Mouse (Mus musculus) MEL (cell line): Measurements from ENCODE around the gene Lsm2. TPM values are rescaled to one million over a fixed set of nuclear protein-coding genes. Genes with fewer than 3 reads are reported as not detected.

ENCODE experiments used
- DNase-seq: peaks from one replicate; pipeline ENCODE4 v3.0.0; 2011; ENCODE audit warnings: low read depth, low spot score
- H3K27ac ChIP-seq: 2 replicates; pipeline ENCODE4 v1.5.1; 2012; ENCODE audit warnings: low read depth, mild to moderate bottlenecking, control low read depth, low read length, moderate library complexity; ENCODE audit not compliant: control insufficient read depth
- H3K27me3 ChIP-seq, 2 experiments: fragments of 150-350 bp in 1 of 2; sonication (generic) in 1 of 2; 2 replicates each; pipeline ENCODE4 v1.6.1; 2012; ENCODE audit warnings: low read length in 2 of 2, mild to moderate bottlenecking in 2 of 2, improper control_type of control experiment in 1 of 2, moderate library complexity in 1 of 2; ENCODE audit not compliant: insufficient read depth in 2 of 2, control insufficient read depth in 1 of 2
- H3K36me3 ChIP-seq, 2 experiments: 2 replicates each; pipeline ENCODE4 v1.6.1; 2012 to 2014; ENCODE audit warnings: low read length in 2 of 2, improper control_type of control experiment in 1 of 2, inconsistent platforms in 1 of 2, mild to moderate bottlenecking in 1 of 2; ENCODE audit not compliant: insufficient read depth in 2 of 2, control insufficient read depth in 1 of 2
- H3K4me1 ChIP-seq, 2 experiments: fragments of 150-350 bp in 1 of 2; sonication (generic) in 1 of 2; 2 replicates each; pipeline ENCODE4 v1.6.1; 2012; ENCODE audit warnings: low read length in 2 of 2, improper control_type of control experiment in 1 of 2, mild to moderate bottlenecking in 1 of 2; ENCODE audit not compliant: insufficient read depth in 2 of 2, control insufficient read depth in 1 of 2
- H3K4me3 ChIP-seq, 2 experiments: fragments of 150-350 bp in 1 of 2; sonication (generic) in 1 of 2; 2 replicates each; pipeline ENCODE4 v1.5.1; 2012; ENCODE audit warnings: low read depth in 2 of 2, low read length in 2 of 2, mild to moderate bottlenecking in 2 of 2, moderate library complexity in 2 of 2, control low read depth in 1 of 2, improper control_type of control experiment in 1 of 2; ENCODE audit not compliant: control insufficient read depth in 1 of 2, insufficient read depth in 1 of 2
- H3K79me2 ChIP-seq: 2 replicates; pipeline ENCODE4 v1.6.1; 2012; ENCODE audit warnings: mild to moderate bottlenecking, low read length, moderate library complexity; ENCODE audit not compliant: control insufficient read depth, poor library complexity, insufficient read depth
- H3K9ac ChIP-seq: 2 replicates; pipeline ENCODE4 v1.6.1; 2012; ENCODE audit warnings: low read depth, mild to moderate bottlenecking, control low read depth, low read length, moderate library complexity; ENCODE audit not compliant: control insufficient read depth, poor library complexity, severe bottlenecking
- H3K9me3 ChIP-seq: fragments of 150-350 bp; sonication (generic); replicated peaks from 2 replicates; pipeline ENCODE4 v1.6.1; 2012; ENCODE audit warnings: mild to moderate bottlenecking, low read length, improper control_type of control experiment, moderate library complexity; ENCODE audit not compliant: insufficient read depth
- BHLHE40 ChIP-seq: IDR thresholded peaks from 2 replicates; pipeline ENCODE4 v1.6.1; 2012; ENCODE audit warnings: low read depth, mild to moderate bottlenecking, inconsistent platforms, low read length, improper control_type of control experiment, borderline replicate concordance
- CHD1 ChIP-seq: IDR thresholded peaks from 2 replicates; pipeline ENCODE4 v1.6.1; 2012; ENCODE audit warnings: low read depth, mild to moderate bottlenecking, inconsistent platforms, low read length, improper control_type of control experiment
- CHD2 ChIP-seq: IDR thresholded peaks from 2 replicates; pipeline ENCODE4 v1.6.1; 2011; ENCODE audit warnings: low read length, improper control_type of control experiment
- E2F4 ChIP-seq: IDR thresholded peaks from 2 replicates; pipeline ENCODE4 v1.6.1; 2011; ENCODE audit warnings: low read depth, low read length, improper control_type of control experiment, borderline replicate concordance
- ELF1 ChIP-seq: IDR thresholded peaks from 2 replicates; pipeline ENCODE4 v1.6.1; 2014; ENCODE audit warnings: low read depth, mild to moderate bottlenecking, inconsistent platforms, low read length, improper control_type of control experiment, moderate library complexity
- EP300 ChIP-seq, 2 experiments: IDR thresholded peaks; 2 replicates each; pipeline ENCODE4 v1.6.1; 2011; ENCODE audit warnings: improper control_type of control experiment in 2 of 2, low read length in 2 of 2, low read depth in 1 of 2, mild to moderate bottlenecking in 1 of 2
- ETS1 ChIP-seq: IDR thresholded peaks from 2 replicates; pipeline ENCODE4 v1.6.1; 2012; ENCODE audit warnings: low read depth, mild to moderate bottlenecking, inconsistent platforms, low read length, improper control_type of control experiment, moderate library complexity
- GABPA ChIP-seq: IDR thresholded peaks from 2 replicates; pipeline ENCODE4 v1.6.1; 2012; ENCODE audit warnings: low read depth, mild to moderate bottlenecking, inconsistent platforms, low read length, improper control_type of control experiment, moderate library complexity
- GATA1 ChIP-seq: IDR thresholded peaks from 2 replicates; pipeline ENCODE4 v1.6.1; 2011; ENCODE audit warnings: low read depth, low read length, improper control_type of control experiment
- HCFC1 ChIP-seq: IDR thresholded peaks from 2 replicates; pipeline ENCODE4 v1.6.1; 2012; ENCODE audit warnings: low read depth, mild to moderate bottlenecking, inconsistent platforms, low read length, improper control_type of control experiment, moderate library complexity
- JUND ChIP-seq: IDR thresholded peaks from 2 replicates; pipeline ENCODE4 v1.6.1; 2011; ENCODE audit warnings: low read depth, mild to moderate bottlenecking, improper control_type of control experiment, low read length
- KAT2A ChIP-seq: conservative IDR thresholded peaks from 2 replicates; pipeline ENCODE4 v1.6.1; 2012; ENCODE audit warnings: low read depth, low read length, improper control_type of control experiment, inconsistent platforms
- MAFK ChIP-seq: IDR thresholded peaks from 2 replicates; pipeline ENCODE4 v1.6.1; 2011; ENCODE audit warnings: low read depth, mild to moderate bottlenecking, low read length, improper control_type of control experiment, borderline replicate concordance
- MAX ChIP-seq: IDR thresholded peaks from 2 replicates; pipeline ENCODE4 v1.6.1; 2011; ENCODE audit warnings: low read length, improper control_type of control experiment
- MAZ ChIP-seq: IDR thresholded peaks from 2 replicates; pipeline ENCODE4 v1.6.1; 2012; ENCODE audit warnings: low read depth, mild to moderate bottlenecking, inconsistent platforms, low read length, improper control_type of control experiment
- MEF2A ChIP-seq: IDR thresholded peaks from 2 replicates; pipeline ENCODE4 v1.6.1; 2014; ENCODE audit warnings: low read depth, mild to moderate bottlenecking, inconsistent platforms, low read length, improper control_type of control experiment; ENCODE audit not compliant: poor library complexity, insufficient replicate concordance, severe bottlenecking; ENCODE audit errors: extremely low read depth
- MXI1 ChIP-seq: IDR thresholded peaks from 2 replicates; pipeline ENCODE4 v1.6.1; 2011; ENCODE audit warnings: mild to moderate bottlenecking, low read depth, low read length, improper control_type of control experiment
- MYB ChIP-seq: IDR thresholded peaks from 2 replicates; pipeline ENCODE4 v1.6.1; 2011; ENCODE audit warnings: mild to moderate bottlenecking, low read depth, low read length, improper control_type of control experiment
- MYC ChIP-seq: IDR thresholded peaks from 2 replicates; pipeline ENCODE4 v1.6.1; 2011; ENCODE audit warnings: low read depth, mild to moderate bottlenecking, low read length, improper control_type of control experiment, moderate library complexity
- NELFE ChIP-seq: IDR thresholded peaks from 2 replicates; pipeline ENCODE4 v1.6.1; 2011; ENCODE audit warnings: low read depth, low read length, improper control_type of control experiment
- POLR2A ChIP-seq, 2 experiments: IDR thresholded peaks; 2 replicates each; pipeline ENCODE4 v1.6.1; 2011 to 2012; ENCODE audit warnings: low read length in 2 of 2, mild to moderate bottlenecking in 2 of 2, control low read depth in 1 of 2, improper control_type of control experiment in 1 of 2, low read depth in 1 of 2, moderate library complexity in 1 of 2; ENCODE audit not compliant: control insufficient read depth in 1 of 2, insufficient read depth in 1 of 2, poor library complexity in 1 of 2
- POLR2AphosphoS2 ChIP-seq: IDR thresholded peaks from 2 replicates; pipeline ENCODE4 v1.6.1; 2011; ENCODE audit warnings: low read length, improper control_type of control experiment
- POLR2AphosphoS5 ChIP-seq: IDR thresholded peaks from 2 replicates; pipeline ENCODE4 v1.6.1; 2012; ENCODE audit warnings: low read depth, borderline replicate concordance, mild to moderate bottlenecking, inconsistent platforms, low read length, moderate library complexity, mixed read lengths
- RAD21 ChIP-seq: IDR thresholded peaks from 2 replicates; pipeline ENCODE4 v1.6.1; 2011; ENCODE audit warnings: mild to moderate bottlenecking, low read depth, low read length, improper control_type of control experiment
- RCOR1 ChIP-seq: IDR thresholded peaks from 2 replicates; pipeline ENCODE4 v1.6.1; 2012; ENCODE audit warnings: low read depth, mild to moderate bottlenecking, inconsistent platforms, low read length, improper control_type of control experiment
- SIN3A ChIP-seq: IDR thresholded peaks from 2 replicates; pipeline ENCODE4 v1.6.1; 2012; ENCODE audit warnings: low read length, improper control_type of control experiment, inconsistent platforms
- SMC3 ChIP-seq: IDR thresholded peaks from 2 replicates; pipeline ENCODE4 v1.6.1; 2011; ENCODE audit warnings: low read depth, low read length, improper control_type of control experiment
- TAL1 ChIP-seq: IDR thresholded peaks from 2 replicates; pipeline ENCODE4 v1.6.1; 2012; ENCODE audit warnings: mild to moderate bottlenecking, inconsistent platforms, low read length, moderate library complexity, mixed read lengths
- TBP ChIP-seq: IDR thresholded peaks from 2 replicates; pipeline ENCODE4 v1.8.0; 2011; ENCODE audit warnings: low read depth, low read length, improper control_type of control experiment
- TCF12 ChIP-seq: IDR thresholded peaks from 2 replicates; pipeline ENCODE4 v1.6.1; 2014; ENCODE audit warnings: low read depth, mild to moderate bottlenecking, inconsistent platforms, low read length, improper control_type of control experiment, moderate library complexity
- UBTF ChIP-seq: IDR thresholded peaks from 2 replicates; pipeline ENCODE4 v1.6.1; 2012; ENCODE audit warnings: low read depth, mild to moderate bottlenecking, inconsistent platforms, low read length, improper control_type of control experiment, moderate library complexity, borderline replicate concordance; ENCODE audit not compliant: insufficient read depth
- USF1 ChIP-seq: IDR thresholded peaks from 2 replicates; pipeline ENCODE4 v1.6.1; 2014; ENCODE audit warnings: low read depth, mild to moderate bottlenecking, inconsistent platforms, low read length, improper control_type of control experiment, moderate library complexity
- USF2 ChIP-seq, 2 experiments: IDR thresholded peaks; 2 replicates each; pipeline ENCODE4 v1.6.1; 2011 to 2012; ENCODE audit warnings: improper control_type of control experiment in 2 of 2, low read length in 2 of 2, borderline replicate concordance in 1 of 2, inconsistent platforms in 1 of 2, low read depth in 1 of 2, mild to moderate bottlenecking in 1 of 2; ENCODE audit not compliant: insufficient read depth in 1 of 2
- ZC3H11A ChIP-seq: IDR thresholded peaks from 2 replicates; pipeline ENCODE4 v1.6.1; 2012; ENCODE audit warnings: low read depth, mild to moderate bottlenecking, inconsistent platforms, low read length, improper control_type of control experiment
- ZKSCAN1 ChIP-seq: IDR thresholded peaks from 2 replicates; pipeline ENCODE4 v1.6.1; 2012; ENCODE audit warnings: low read depth, mild to moderate bottlenecking, inconsistent platforms, low read length, improper control_type of control experiment, moderate library complexity
- ZNF384 ChIP-seq: IDR thresholded peaks from 2 replicates; pipeline ENCODE4 v1.6.1; 2012; ENCODE audit warnings: low read depth, mild to moderate bottlenecking, inconsistent platforms, low read length, improper control_type of control experiment
- polyA plus RNA-seq, 2 experiments: library from polyadenylated mRNA; stranded (reverse) in 1 of 2; unstranded in 1 of 2; fragments of >175 nt in 1 of 2; fragments of >200 nt in 1 of 2; gene quantifications; 2 replicates each; pipeline versions ENCODE4 v1.2.1 to v1.2.4; 2012; ENCODE audit warnings: low replicate concordance in 2 of 2, low read depth in 1 of 2; ENCODE audit not compliant: insufficient read length in 2 of 2, insufficient read depth in 1 of 2, missing spikeins in 1 of 2
- total RNA-seq: library from RNA; depleted of rRNA; stranded (reverse); fragments of 300-350 nt; gene quantifications from 2 replicates; pipeline ENCODE4 v1.2.3, GENCODE M21; 2012

Gene Lsm2
- total and polyA plus RNA-seq, 3 experiments = 57.9 to 180 TPM; not detected in 1

- Histone ChIP-seq H3K27me3 (no peaks in the 10 kb centered on the region), H3K36me3 (peaks cover 0 to 43% of the 10 kb centered on the region in 2 experiments; a peak in 2 of 4 replicates), H3K9ac (peak overlapping the region; percentile 77), H3K9me3 (no peaks in the 10 kb centered on the region), H3K4me3 (no peak overlapping the region), H3K79me2 (peaks cover 34% of the 10 kb centered on the region), H3K27ac (peak overlapping the region; percentile 96), H3K4me1 (peaks cover 14 to 56% of the 10 kb centered on the region in 2 experiments; a peak in 3 of 4 replicates)
- peak; percentile 98 for DNase-seq
- TF ChIP-seq ZNF384 = 0 out of 2 replicates have a peak, but pooled peaks have one; percentile 17
- TF ChIP-seq TCF12 = peak; percentile 99
- TF ChIP-seq MYC = peak; percentile 92; the same call in 1 of the 2 replicates
- peak; percentile 75 for TF ChIP-seq E2F4
- TF ChIP-seq MXI1 = peak; percentile 88
- TF ChIP-seq ZKSCAN1 = no peak
- TF ChIP-seq RAD21 = no peak
- peak; percentile 64; the same call in 1 of the 2 replicates for TF ChIP-seq MEF2A
- peak; percentile 70 for TF ChIP-seq ELF1
- TF ChIP-seq MAFK = no peak
- peak; percentile 100 for TF ChIP-seq EP300 (IDR thresholded peaks at IDR 0.05; ENCODE audit: low read depth in 1 of 2, low read length in 2 of 2)
- TF ChIP-seq CHD1 = no peak
- peak; percentile 31; the same call in 1 of the 2 replicates for TF ChIP-seq NELFE
- TF ChIP-seq TAL1 = peak; percentile 99
- TF ChIP-seq POLR2A (IDR thresholded peaks at IDR 0.05; ENCODE audit: control insufficient read depth in 1 of 2, insufficient read depth in 1 of 2, low read depth in 1 of 2, low read length in 2 of 2, poor library complexity in 1 of 2) = peak; percentile 9 to 71; a peak in 2 of 4 replicates
- TF ChIP-seq POLR2AphosphoS5 = no peak
- TF ChIP-seq POLR2AphosphoS2 = peak; percentile 82
- TF ChIP-seq ZC3H11A = peak; percentile 5; the same call in 1 of the 2 replicates
- peak; percentile 96 for TF ChIP-seq USF1
- TF ChIP-seq TBP = peak; percentile 73
- peak; percentile 98 for TF ChIP-seq MYB
- peak; percentile 92 for TF ChIP-seq MAX
- no peak for TF ChIP-seq UBTF
- peak; percentile 95 for TF ChIP-seq ETS1
- peak; percentile 92 for TF ChIP-seq BHLHE40
- peak in 1 of 2 experiments; percentile 73; a peak in 2 of 4 replicates for TF ChIP-seq USF2 (IDR thresholded peaks at IDR 0.05; ENCODE audit: borderline replicate concordance in 1 of 2, insufficient read depth in 1 of 2, low read depth in 1 of 2, low read length in 2 of 2)
- peak; percentile 76 for TF ChIP-seq HCFC1
- 0 out of 2 replicates have a peak, but pooled peaks have one; percentile 50 for TF ChIP-seq KAT2A
- TF ChIP-seq SIN3A = peak; percentile 99
- peak; percentile 53 for TF ChIP-seq MAZ
- TF ChIP-seq CHD2 = peak; percentile 29
- no peak for TF ChIP-seq GABPA
- TF ChIP-seq SMC3 = peak; percentile 24; the same call in 1 of the 2 replicates
- peak; percentile 97 for TF ChIP-seq RCOR1
- peak; percentile 95 for TF ChIP-seq JUND
- TF ChIP-seq GATA1 = peak; percentile 100
Measured at GRCm38 (mm10) chr17:35021842-35022477, 40.3 kb downstream of the Lsm2 start.
